Mouse (Mus musculus): ENCODE results near the gene Slc12a3.

- TF ChIP-seq CTCF (IDR thresholded peaks at IDR 0.05; ENCODE audit: borderline replicate concordance, extremely low read depth, insufficient read depth, insufficient read length) (no peak), POLR2A (IDR thresholded peaks at IDR 0.05; ENCODE audit: borderline replicate concordance, extremely low read depth, insufficient read depth, insufficient read length, poor library complexity, severe bottlenecking) (no peak)
Observed at GRCm38 (mm10) chr8:94314069-94314468, 14.9 kb upstream of the Slc12a3 start.
